Mouse (Mus musculus): ENCODE measurements around the gene Gm20388.

GRCm38 (mm10) chr8:123766516-123766915, 3855.9 kb downstream of the Gm20388 start:
- TF ChIP-seq CTCF (IDR thresholded peaks at IDR 0.05; ENCODE audit: low read depth) (no peak), EP300 (IDR thresholded peaks at IDR 0.05; ENCODE audit: low read depth) (no peak)

Data from liver, embryonic 14.5 days (tissue).